Mouse (Mus musculus): Measurements from ENCODE around the gene Ifi27l2a.

Gene Ifi27l2a

DNA sequence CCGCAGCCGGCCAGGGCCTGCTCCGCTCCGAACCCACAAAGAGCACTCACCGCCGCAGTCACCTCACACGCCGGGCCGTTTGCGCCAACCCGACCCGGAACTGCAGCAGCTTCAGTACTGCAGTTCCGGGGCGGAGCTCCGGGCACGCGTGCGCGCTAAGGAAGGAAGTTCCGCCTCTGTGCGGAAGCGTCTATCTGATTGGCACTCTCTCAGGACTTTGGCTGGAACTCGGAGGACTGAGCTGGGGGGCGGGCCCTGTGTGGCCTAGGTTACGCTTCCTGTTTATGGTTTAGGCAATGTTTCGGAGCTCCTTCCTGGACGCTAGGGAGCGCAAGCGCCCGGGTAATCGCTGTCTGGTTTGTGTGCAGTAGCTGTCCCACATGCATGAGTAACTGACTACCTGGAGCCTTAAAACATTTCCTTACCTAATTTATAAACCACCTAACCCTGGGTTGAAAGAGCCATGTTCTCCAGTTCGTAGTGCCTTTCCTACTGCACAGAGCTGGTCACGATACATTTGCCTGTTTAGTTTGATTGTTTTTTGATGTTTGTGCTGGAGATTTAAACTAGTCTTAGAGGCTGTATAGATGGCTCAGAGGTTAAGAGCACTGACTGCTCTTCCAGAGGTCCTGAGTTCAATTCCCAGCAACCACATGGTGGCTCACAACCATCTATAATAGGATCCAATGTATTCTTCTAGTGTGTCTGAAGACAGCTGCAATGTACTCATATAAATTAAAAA is 17.6 kb downstream of the Ifi27l2a start, which contains the start of gene Ddx24:
Gene Ddx24, minus strand, starts transcription at position 102 of the 742 bp plus-strand sequence.
- DNase-seq: peak; percentile 91

DNA sequence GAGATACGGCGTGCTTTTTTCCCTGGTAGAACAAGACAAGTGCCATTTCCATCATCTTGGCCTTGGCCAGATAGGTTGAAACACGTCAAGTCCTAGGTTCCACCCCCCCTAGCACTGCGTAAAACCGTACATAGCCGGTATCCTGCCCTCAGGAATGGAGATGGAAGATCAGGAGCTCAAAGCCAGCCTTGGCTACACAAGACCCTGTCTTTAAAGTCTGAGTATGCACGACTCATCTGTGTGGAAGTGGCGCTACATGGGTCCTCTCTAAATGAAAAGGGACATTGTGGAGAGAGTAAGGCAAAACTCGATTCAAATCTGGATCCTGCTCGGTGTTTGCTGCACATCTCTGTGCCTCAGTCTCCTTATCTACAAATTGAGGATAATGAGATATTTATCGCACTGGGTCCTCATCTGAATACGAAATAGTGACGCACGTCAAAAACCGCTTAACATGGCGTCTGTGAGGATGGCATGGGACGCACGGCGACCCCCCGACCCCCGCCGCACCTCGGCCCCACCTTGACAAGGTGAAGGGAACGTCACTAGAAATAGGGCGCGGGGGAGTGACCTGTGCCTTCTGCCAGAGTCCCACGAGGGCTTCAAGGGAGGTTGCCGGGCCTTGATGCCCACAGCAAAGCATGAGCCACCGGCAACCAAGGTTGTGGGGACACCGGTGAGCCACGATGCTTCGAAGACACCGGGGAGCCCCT is 18.3 kb downstream of the Ifi27l2a start:
- DNase-seq: no peak

DNA sequence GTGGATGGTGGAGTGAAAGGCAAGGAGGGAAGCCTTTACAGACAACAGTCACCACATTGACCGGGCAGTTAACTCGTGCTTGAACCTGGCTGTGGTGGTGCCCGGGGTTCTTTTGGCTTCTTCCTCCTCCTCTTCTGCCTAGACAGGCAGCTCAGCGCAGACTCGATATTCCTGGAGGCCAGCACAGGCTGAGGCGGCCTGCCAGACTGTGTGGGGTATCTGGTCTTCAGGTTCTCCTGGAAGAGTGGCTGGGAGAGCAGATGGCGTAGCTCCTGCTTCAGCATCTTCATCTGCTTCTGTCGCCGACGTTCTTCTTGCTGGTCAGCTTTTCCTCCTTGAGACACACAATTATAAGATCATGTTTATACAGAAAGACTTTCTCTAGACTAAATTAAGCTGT is 35.3 kb downstream of the Ifi27l2a start:
- DNase-seq: no peak

DNA sequence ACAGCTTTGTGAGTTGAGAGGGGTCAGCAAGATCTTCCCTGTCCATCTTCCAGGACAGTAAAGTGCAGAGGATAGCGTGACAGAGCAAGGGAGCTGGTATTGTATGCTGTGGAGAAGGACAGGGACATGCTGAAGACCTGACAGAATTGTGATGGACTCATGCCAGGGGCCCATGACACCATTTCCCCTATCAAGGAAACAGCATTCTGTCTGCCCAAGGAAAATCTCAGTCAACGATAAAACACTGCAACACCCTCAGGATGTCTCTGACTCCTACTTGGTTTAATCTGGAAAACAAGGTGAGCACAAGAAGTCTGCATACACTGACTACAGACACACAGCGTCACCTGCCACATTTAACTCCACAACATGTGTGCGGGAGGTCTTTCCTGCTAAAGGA is 35.8 kb downstream of the Ifi27l2a start, which contains the start of gene 9330161L09Rik:
Gene 9330161L09Rik, minus strand, starts transcription at position 101 of the 400 bp plus-strand sequence.
- DNase-seq: no peak

DNA sequence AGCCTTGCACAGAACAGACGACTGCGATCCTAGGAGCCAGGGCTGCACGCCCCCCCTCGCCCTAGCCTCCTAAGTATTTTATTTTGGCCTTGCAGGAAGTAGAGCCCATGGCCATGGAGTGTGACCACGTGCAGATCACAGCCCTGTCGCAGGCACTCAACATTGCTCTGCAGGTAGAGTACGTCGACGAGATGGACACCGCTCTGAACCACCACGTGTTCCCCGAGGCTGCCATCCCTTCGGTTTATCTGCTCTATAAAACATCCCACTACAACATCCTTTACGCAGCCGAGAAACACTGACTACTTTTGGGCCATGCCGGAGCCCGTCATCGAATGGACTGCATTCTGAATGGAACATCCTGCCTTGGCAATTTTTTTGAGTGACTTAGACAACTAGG is 39.3 kb downstream of the Ifi27l2a start:
- DNase-seq: no peak

DNA sequence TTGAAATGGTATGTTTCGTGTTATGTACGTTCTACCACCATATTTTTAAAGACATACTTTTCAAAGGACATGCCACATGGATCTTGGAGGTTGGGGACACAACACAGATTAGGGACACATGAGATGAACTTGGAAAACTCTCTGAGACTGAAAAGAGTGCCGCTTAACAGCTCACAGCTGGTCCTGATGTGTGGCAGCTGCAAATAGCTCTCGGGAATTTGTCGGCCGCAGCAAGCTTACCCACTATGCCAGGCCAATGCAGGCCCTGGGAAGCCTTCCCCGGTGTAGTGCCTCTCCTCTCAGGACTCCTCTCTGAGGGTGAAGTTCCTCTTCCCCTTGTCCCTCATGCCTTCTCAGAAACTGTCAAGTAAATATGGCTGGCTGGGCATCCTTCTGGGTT is 46.7 kb downstream of the Ifi27l2a start:
- DNase-seq: no peak

DNA sequence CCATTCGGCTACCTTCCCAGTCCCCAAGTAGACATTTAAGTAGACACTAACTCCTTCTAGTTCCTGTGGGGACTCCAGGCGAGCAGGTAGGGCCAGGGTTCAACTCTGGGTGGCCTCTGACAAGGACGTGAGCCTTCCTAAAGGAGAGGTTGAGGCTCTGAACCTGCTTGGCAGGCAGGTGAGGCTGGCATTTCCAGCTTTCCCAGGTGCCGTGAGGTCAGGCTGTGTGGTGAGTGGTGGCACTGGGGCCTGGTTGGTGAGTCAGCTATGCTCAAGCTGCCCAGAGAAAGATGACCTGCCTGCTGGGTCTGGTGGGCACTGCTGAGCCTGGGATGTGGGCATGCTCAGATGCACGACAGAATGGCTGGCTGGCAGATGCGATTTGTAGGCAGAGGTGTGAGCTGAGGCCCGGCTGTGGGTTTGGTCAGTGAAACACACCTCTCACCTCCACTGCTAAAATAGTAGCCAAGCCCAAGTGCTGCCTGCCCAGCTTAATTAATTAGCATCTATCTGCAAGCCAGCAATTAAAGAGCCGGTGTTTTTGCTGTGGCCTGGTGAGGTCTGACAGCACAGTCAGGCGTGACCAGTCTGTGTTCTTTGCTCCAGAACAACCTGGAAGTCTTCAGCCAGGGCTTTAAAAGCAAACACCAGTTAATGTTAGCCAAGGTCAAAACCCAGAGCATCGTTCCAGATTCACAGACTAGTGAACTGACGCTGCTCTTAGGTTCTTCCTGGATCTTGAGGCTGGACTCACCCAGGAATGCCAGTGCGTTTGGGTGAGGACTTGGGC is 47.8 kb downstream of the Ifi27l2a start:
- DNase-seq: peak; percentile 1

DNA sequence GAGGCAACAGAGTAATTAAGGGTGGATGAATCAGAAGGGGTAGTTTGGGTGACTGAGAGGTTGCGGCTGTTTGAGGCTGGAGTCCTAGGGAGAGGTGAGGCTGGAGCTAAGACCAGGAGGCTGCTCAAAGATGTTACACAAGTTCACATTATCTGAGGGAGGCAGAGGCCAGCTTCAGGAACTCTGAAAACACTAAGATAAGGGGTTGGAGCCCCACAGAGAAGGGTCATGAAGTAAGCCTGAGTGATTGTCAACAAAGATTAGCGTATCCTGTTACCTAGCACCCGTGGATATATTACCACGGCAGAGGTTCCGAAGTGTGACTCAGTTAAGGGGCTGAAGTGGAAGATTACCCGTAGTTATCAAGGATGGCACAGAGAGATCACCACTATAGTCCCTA is 50.0 kb downstream of the Ifi27l2a start:
- DNase-seq: no peak

All from right cerebral cortex, postnatal 4 days (tissue).